Mouse (Mus musculus) megakaryocyte, embryonic 14.5 days (primary cell): ENCODE measurements around the gene Jph4. TPM values are rescaled to one million over a fixed set of nuclear protein-coding genes. Genes with fewer than 3 reads are reported as not detected.

Experiments
- H3K27me3 ChIP-seq: replicated peaks from 2 replicates; pipeline ENCODE3; 2012; ENCODE audit warnings: inconsistent platforms
- H3K36me3 ChIP-seq: replicated peaks from 2 replicates; pipeline ENCODE3; 2012; ENCODE audit warnings: low read length, inconsistent platforms, mixed read lengths
- H3K4me1 ChIP-seq: 2 replicates; pipeline ENCODE4 v1.6.1; 2012; ENCODE audit warnings: inconsistent platforms
- H3K4me3 ChIP-seq: replicated peaks from 2 replicates; pipeline ENCODE3; 2012; ENCODE audit warnings: moderate library complexity, mild to moderate bottlenecking, inconsistent platforms
- H3K9me3 ChIP-seq: 2 replicates; pipeline ENCODE4 v1.6.1; 2012; ENCODE audit warnings: inconsistent platforms
- FLI1 ChIP-seq: IDR thresholded peaks from 2 replicates; pipeline ENCODE4 v1.6.1; 2012; ENCODE audit warnings: low read length, inconsistent platforms, mixed read lengths
- GATA1 ChIP-seq: IDR thresholded peaks from 3 replicates; pipeline ENCODE4 v1.6.1; 2012; ENCODE audit warnings: mixed read lengths, low read length, inconsistent platforms, borderline replicate concordance
- polyA plus RNA-seq: library from polyadenylated mRNA; stranded (reverse); fragments of >175 nt; gene quantifications from 2 replicates; pipeline ENCODE4 v1.2.3, GENCODE M21; 2012; ENCODE audit warnings: low replicate concordance; ENCODE audit not compliant: insufficient read depth

Jph4 gene
- polyA plus RNA-seq, 1 experiment: 0.21 TPM

GRCm38 (mm10) chr14:55119421-55120134 lies 2.8 kb upstream of the Jph4 start:
- no peaks in the 10 kb centered on the region for H3K9me3 ChIP-seq
- peaks cover 49% of the 10 kb centered on the region for H3K4me1 ChIP-seq
- no peak overlapping the region for H3K4me3 ChIP-seq
- no peak for TF ChIP-seq FLI1
- TF ChIP-seq GATA1: no peak
- no peaks in the 10 kb centered on the region for H3K36me3 ChIP-seq
- H3K27me3 ChIP-seq: peaks cover 71% of the 10 kb centered on the region

GRCm38 (mm10) chr14:55118852-55119251 lies 2.1 kb upstream of the Jph4 start:
- Histone ChIP-seq H3K27me3 (peaks cover 72% of the 10 kb centered on the region), H3K4me1 (peaks cover 53% of the 10 kb centered on the region), H3K4me3 (no peak overlapping the region), H3K36me3 (no peaks in the 10 kb centered on the region), H3K9me3 (0 out of 2 replicates have a peak, but pooled peaks cover under 1% of the 10 kb centered on the region)
- TF ChIP-seq FLI1: no peak
- TF ChIP-seq GATA1: no peak

- no peak for TF ChIP-seq FLI1
- no peak for TF ChIP-seq GATA1
- Histone ChIP-seq H3K4me1 (peaks cover 49% of the 10 kb centered on the region), H3K36me3 (no peaks in the 10 kb centered on the region), H3K27me3 (peaks cover 80% of the 10 kb centered on the region), H3K4me3 (no peak overlapping the region), H3K9me3 (peaks cover 6% of the 10 kb centered on the region; the same call in 1 of the 2 replicates)
Observed at GRCm38 (mm10) chr14:55115846-55116245, 889 bp downstream of the Jph4 start.

- no peak for TF ChIP-seq GATA1
- no peak for TF ChIP-seq FLI1
- H3K4me3 ChIP-seq: peak overlapping the region; percentile 92
- peaks cover 57% of the 10 kb centered on the region for H3K4me1 ChIP-seq
- H3K9me3 ChIP-seq: peaks cover 6% of the 10 kb centered on the region; the same call in 1 of the 2 replicates
- H3K27me3 ChIP-seq: peaks cover 86% of the 10 kb centered on the region
- no peaks in the 10 kb centered on the region for H3K36me3 ChIP-seq
Observed at GRCm38 (mm10) chr14:55114759-55115701, 1.7 kb downstream of the Jph4 start.

- TF ChIP-seq GATA1 (no peak), FLI1 (no peak)
- Histone ChIP-seq H3K4me3 (peak overlapping the region; percentile 92), H3K9me3 (peaks cover 6% of the 10 kb centered on the region; the same call in 1 of the 2 replicates), H3K36me3 (no peaks in the 10 kb centered on the region), H3K4me1 (peaks cover 66% of the 10 kb centered on the region), H3K27me3 (peaks cover 91% of the 10 kb centered on the region)
Observed at GRCm38 (mm10) chr14:55113975-55114645, 2.6 kb downstream of the Jph4 start.

- peaks cover 6% of the 10 kb centered on the region; the same call in 1 of the 2 replicates for H3K9me3 ChIP-seq
Observed at GRCm38 (mm10) chr14:55113351-55113974, 3.3 kb downstream of the Jph4 start.

GRCm38 (mm10) chr14:55111720-55112119 lies 5.0 kb downstream of the Jph4 start:
- peaks cover 6% of the 10 kb centered on the region; the same call in 1 of the 2 replicates for H3K9me3 ChIP-seq
- peaks cover 70% of the 10 kb centered on the region for H3K4me1 ChIP-seq
- TF ChIP-seq FLI1 (no peak), GATA1 (no peak)
- peaks cover 78% of the 10 kb centered on the region for H3K27me3 ChIP-seq
- no peaks in the 10 kb centered on the region for H3K36me3 ChIP-seq
- no peak overlapping the region for H3K4me3 ChIP-seq

More at GRCm38 (mm10) chr14:55113351-55113974, 3.3 kb downstream of the Jph4 start:
- Histone ChIP-seq H3K36me3 (no peaks in the 10 kb centered on the region), H3K27me3 (peaks cover 90% of the 10 kb centered on the region), H3K4me3 (peak overlapping the region; percentile 92), H3K4me1 (peaks cover 70% of the 10 kb centered on the region)
- TF ChIP-seq FLI1 (no peak), GATA1 (no peak)

GRCm38 (mm10) chr14:55110076-55110475 lies 6.7 kb downstream of the Jph4 start:
- peaks cover 71% of the 10 kb centered on the region for H3K4me1 ChIP-seq
- peaks cover 6% of the 10 kb centered on the region; the same call in 1 of the 2 replicates for H3K9me3 ChIP-seq
- H3K4me3 ChIP-seq: peak overlapping the region; percentile 26
- H3K27me3 ChIP-seq: peaks cover 61% of the 10 kb centered on the region
- TF ChIP-seq FLI1 (no peak), GATA1 (no peak)
- H3K36me3 ChIP-seq: peaks cover 1% of the 10 kb centered on the region
